ENCODE assay signal across 28 mouse cellular contexts in genomic region chr1:187295711-187296110, GRCm38 (mm10).
"Had no signal": no experiment of that assay in that cellular context is flagged by ENCODE, and none has a peak within 500 bp of the region (broad histone marks: within the 10 kb centered on the region; RNA-seq: fewer than 3 reads in every experiment).

No protein-coding gene starts in this region.

- H3K9me3 ChIP-seq: embryonic facial prominence, embryonic 10.5 days; embryonic facial prominence, embryonic 12.5 days; embryonic facial prominence, embryonic 13.5 days; embryonic facial prominence, embryonic 15.5 days; forebrain, embryonic 10.5 days; forebrain, embryonic 12.5 days; forebrain, embryonic 13.5 days; forebrain, embryonic 15.5 days had no signal

- H3K4me3 ChIP-seq: embryonic facial prominence, embryonic 10.5 days; embryonic facial prominence, embryonic 12.5 days; embryonic facial prominence, embryonic 13.5 days; embryonic facial prominence, embryonic 15.5 days; erythroblast, embryonic 14.5 days; forebrain, embryonic 10.5 days; forebrain, embryonic 12.5 days; forebrain, embryonic 13.5 days; forebrain, embryonic 15.5 days; gastrocnemius, adult 2 months; heart, adult 2 months had no signal

- H3K27me3 ChIP-seq: embryonic facial prominence, embryonic 12.5 days; embryonic facial prominence, embryonic 13.5 days; embryonic facial prominence, embryonic 15.5 days; forebrain, embryonic 12.5 days; forebrain, embryonic 13.5 days; forebrain, embryonic 15.5 days had no signal

- H3K27ac ChIP-seq: embryonic facial prominence, embryonic 10.5 days; embryonic facial prominence, embryonic 12.5 days; embryonic facial prominence, embryonic 13.5 days; embryonic facial prominence, embryonic 15.5 days; forebrain, embryonic 10.5 days; forebrain, embryonic 12.5 days; forebrain, embryonic 13.5 days; forebrain, embryonic 15.5 days; gastrocnemius, adult 2 months; heart, adult 2 months had no signal

- ATAC-seq: forebrain, embryonic 13.5 days; forebrain, embryonic 14.5 days; forebrain, embryonic 15.5 days; forebrain, embryonic 16.5 days; forebrain, postnatal 0 days had no signal

- DNase-seq: cerebellum, adult 18-20 months; cerebellum, adult 2 months; cerebellum, adult 8-10 months; cerebellum, adult 9-10 months; cerebellum, adult 9-11 months; cerebellum, postnatal 10 days; cerebellum, postnatal 14 days; cerebellum, postnatal 25 days; cerebellum, postnatal 36 days; embryo, embryonic 11 days; forebrain, postnatal 0 days; gastrocnemius, adult 2 months; gastrocnemius, postnatal 10 days; gastrocnemius, postnatal 14 days; gastrocnemius, postnatal 25 days; gastrocnemius, postnatal 36 days; heart, adult 2 months had no signal

- H3K4me2 ChIP-seq: embryonic facial prominence, embryonic 12.5 days; embryonic facial prominence, embryonic 13.5 days; embryonic facial prominence, embryonic 15.5 days; forebrain, embryonic 12.5 days; forebrain, embryonic 13.5 days; forebrain, embryonic 15.5 days had no signal

- H3K9ac ChIP-seq: embryonic facial prominence, embryonic 12.5 days; embryonic facial prominence, embryonic 13.5 days; embryonic facial prominence, embryonic 15.5 days; forebrain, embryonic 12.5 days; forebrain, embryonic 13.5 days; forebrain, embryonic 15.5 days; forebrain, postnatal 0 days had no signal

- H3K36me3 ChIP-seq: embryonic facial prominence, embryonic 10.5 days; embryonic facial prominence, embryonic 12.5 days; embryonic facial prominence, embryonic 13.5 days; embryonic facial prominence, embryonic 15.5 days; forebrain, embryonic 10.5 days; forebrain, embryonic 12.5 days; forebrain, embryonic 15.5 days had no signal
